Mouse (Mus musculus) intestine, embryonic 16.5 days (tissue): ENCODE measurements around the gene Mrps11. TPM values are rescaled to one million over a fixed set of nuclear protein-coding genes. Genes with fewer than 3 reads are reported as not detected.

Experiments
- ATAC-seq: fragments of 200-750 bp; cut with Nextera tagmentation; 2 replicates; pipeline ENCODE4 v1.8.0; 2017; ENCODE audit warnings: moderate TSS enrichment, moderate library complexity
- H3K27ac ChIP-seq: fragments of 300-500 bp; sonication (generic); 2 replicates; pipeline ENCODE4 v1.5.1; 2014; ENCODE audit warnings: mild to moderate bottlenecking, low read length
- H3K27me3 ChIP-seq: fragments of 300-500 bp; sonication (generic); replicated peaks from 2 replicates; pipeline ENCODE4 v1.6.1; 2014; ENCODE audit warnings: low read length, control low read depth, mixed read lengths; ENCODE audit not compliant: control insufficient read depth, insufficient read depth
- H3K36me3 ChIP-seq: fragments of 300-500 bp; sonication (generic); 2 replicates; pipeline ENCODE4 v1.6.1; 2014; ENCODE audit warnings: low read length, control low read depth; ENCODE audit not compliant: control insufficient read depth, insufficient read depth
- H3K4me1 ChIP-seq: fragments of 300-500 bp; sonication (generic); 2 replicates; pipeline ENCODE4 v1.6.1; 2014; ENCODE audit warnings: low read length, control low read depth, mixed read lengths; ENCODE audit not compliant: control insufficient read depth, insufficient read depth
- H3K4me2 ChIP-seq: fragments of 300-500 bp; sonication (generic); 2 replicates; pipeline ENCODE4 v1.6.1; 2014; ENCODE audit warnings: low read depth, low read length, control low read depth
- H3K4me3 ChIP-seq: fragments of 300-500 bp; sonication (generic); 2 replicates; pipeline ENCODE4 v1.5.1; 2014; ENCODE audit warnings: mild to moderate bottlenecking, low read length
- H3K9ac ChIP-seq: fragments of 300-500 bp; sonication (generic); 2 replicates; pipeline ENCODE4 v1.6.1; 2014; ENCODE audit warnings: low read depth, low read length
- H3K9me3 ChIP-seq: fragments of 300-500 bp; sonication (generic); 2 replicates; pipeline ENCODE4 v1.6.1; 2016; ENCODE audit warnings: low read length, control low read depth; ENCODE audit not compliant: control insufficient read depth
- WGBS: fragments of 180-500 bp; shearing (Covaris S2); extraction: QIAGEN DNeasy Blood & Tissue Kit; methylation state at CpG from one replicate; pipeline ENCODE4 v1.1.7; 2014; 5-methylcytosine and 5-hydroxymethylcytosine counted together
- polyA plus RNA-seq: library from polyadenylated mRNA; unstranded; fragments of >200 nt; fragmentation: Nextera tagmentation; extraction: Ambion mirVana; gene quantifications from 2 replicates; pipeline ENCODE4 v1.2.1, GENCODE M21; 2015

The Mrps11 gene
- polyA plus RNA-seq, 1 experiment from 2014 or later = 66.9 TPM

DNA sequence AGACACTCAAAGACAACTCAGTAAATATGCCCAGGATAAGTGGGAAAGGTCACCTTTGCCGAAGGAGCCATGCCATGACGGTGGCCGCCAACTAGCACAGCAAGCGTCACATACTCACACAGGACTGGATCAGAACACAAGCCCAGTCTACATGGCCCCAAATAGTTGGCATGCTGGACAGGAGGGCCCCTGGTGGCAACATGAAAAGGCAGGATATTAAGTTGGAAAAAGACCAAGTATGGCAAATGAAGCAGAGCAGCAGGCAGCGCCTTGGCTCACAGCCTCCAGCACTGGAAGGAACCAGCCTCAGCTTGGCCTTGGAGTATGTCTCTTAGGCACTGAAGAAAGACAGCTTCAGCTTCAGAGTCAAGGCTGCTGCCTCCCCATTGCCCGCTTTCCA, 30.9 kb downstream of the Mrps11 start:
- no peak overlapping the region for H3K9ac ChIP-seq
- no peak for ATAC-seq
- no peaks in the 10 kb centered on the region for H3K9me3 ChIP-seq
- H3K27ac ChIP-seq = no peak overlapping the region
- WGBS = 87% methylated on average over 6 of the region's 6 CpGs
- no peaks in the 10 kb centered on the region for H3K4me1 ChIP-seq
- H3K27me3 ChIP-seq = no peaks in the 10 kb centered on the region
- H3K36me3 ChIP-seq = no peaks in the 10 kb centered on the region
- H3K4me3 ChIP-seq = no peak overlapping the region
- H3K4me2 ChIP-seq = no peak overlapping the region

GRCm38 (mm10) chr7:78814766-78815165, 31.8 kb downstream of the Mrps11 start:
- H3K4me3 ChIP-seq = no peak overlapping the region
- H3K27me3 ChIP-seq = no peaks in the 10 kb centered on the region
- no peak overlapping the region for H3K27ac ChIP-seq
- no peak for ATAC-seq
- no peaks in the 10 kb centered on the region for H3K4me1 ChIP-seq
- H3K4me2 ChIP-seq = no peak overlapping the region
- no peaks in the 10 kb centered on the region for H3K9me3 ChIP-seq
- no peak overlapping the region for H3K9ac ChIP-seq
- H3K36me3 ChIP-seq = no peaks in the 10 kb centered on the region

- Histone ChIP-seq H3K4me3 (no peak overlapping the region), H3K4me1 (no peaks in the 10 kb centered on the region), H3K9me3 (no peaks in the 10 kb centered on the region), H3K36me3 (no peaks in the 10 kb centered on the region), H3K27me3 (no peaks in the 10 kb centered on the region), H3K9ac (no peak overlapping the region), H3K27ac (no peak overlapping the region), H3K4me2 (no peak overlapping the region)
- ATAC-seq = no peak
- 76% methylated on average over 12 of the region's 12 CpGs for WGBS
Observed at GRCm38 (mm10) chr7:78818336-78818735, 35.4 kb downstream of the Mrps11 start.

- no peak overlapping the region for H3K4me2 ChIP-seq
- no peaks in the 10 kb centered on the region for H3K27me3 ChIP-seq
- no peaks in the 10 kb centered on the region for H3K36me3 ChIP-seq
- WGBS = 42% methylated on average over 9 of the region's 9 CpGs
- peak overlapping the region; percentile 59; the same call in 1 of the 2 replicates for H3K27ac ChIP-seq
- peak overlapping the region; percentile 19; the same call in 1 of the 2 replicates for H3K9ac ChIP-seq
- H3K4me3 ChIP-seq = no peak overlapping the region
- H3K9me3 ChIP-seq = no peaks in the 10 kb centered on the region
- peaks cover 8% of the 10 kb centered on the region for H3K4me1 ChIP-seq
- peak; percentile 39 for ATAC-seq
Observed at GRCm38 (mm10) chr7:78826682-78827385, 43.9 kb downstream of the Mrps11 start.

DNA sequence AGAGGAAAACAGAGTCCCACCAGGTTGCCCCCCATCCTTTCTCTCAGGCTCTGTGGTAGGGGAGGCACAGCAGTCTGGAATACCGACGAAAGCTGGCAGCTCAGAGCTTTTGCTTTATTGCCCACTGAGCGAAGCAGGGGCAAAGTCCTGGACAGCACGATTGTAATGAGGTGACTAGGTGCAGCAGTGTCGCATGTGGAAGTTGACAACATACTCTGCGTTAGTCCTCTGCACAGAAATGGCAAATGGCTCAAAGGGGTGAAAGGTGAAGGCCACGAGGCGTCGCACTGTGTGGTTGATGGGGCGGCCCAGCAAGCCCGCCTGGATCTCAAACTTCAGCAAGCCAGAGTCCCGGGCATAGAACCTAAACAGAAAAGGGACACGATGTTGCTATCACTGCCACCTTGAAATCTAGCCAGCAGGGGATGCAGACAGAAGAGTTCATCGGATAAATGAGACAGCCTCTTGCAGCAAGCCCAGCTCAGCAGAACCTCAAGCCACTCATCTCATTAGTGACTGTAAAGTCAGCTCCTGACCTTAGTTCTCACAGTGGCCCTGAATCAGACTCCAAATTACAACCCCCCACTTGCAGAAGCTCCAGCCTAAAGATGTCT, 44.9 kb downstream of the Mrps11 start:
- 0 out of 2 replicates have a peak overlapping the region, but pooled peaks have one; percentile 19 for H3K9ac ChIP-seq
- H3K9me3 ChIP-seq = no peaks in the 10 kb centered on the region
- WGBS = 56% methylated on average over 14 of the region's 14 CpGs
- H3K4me1 ChIP-seq = peaks cover 8% of the 10 kb centered on the region
- no peaks in the 10 kb centered on the region for H3K36me3 ChIP-seq
- 0 out of 2 replicates have a peak overlapping the region, but pooled peaks have one; percentile 9 for H3K4me2 ChIP-seq
- peak overlapping the region; percentile 59 for H3K27ac ChIP-seq
- no peaks in the 10 kb centered on the region for H3K27me3 ChIP-seq
- ATAC-seq = peak; percentile 97
- H3K4me3 ChIP-seq = no peak overlapping the region

GRCm38 (mm10) chr7:78835656-78836055, 52.7 kb downstream of the Mrps11 start:
- no peaks in the 10 kb centered on the region for H3K4me1 ChIP-seq
- 84% methylated on average over 4 of the region's 4 CpGs for WGBS
- no peak overlapping the region for H3K9ac ChIP-seq
- no peak overlapping the region for H3K27ac ChIP-seq
- H3K9me3 ChIP-seq = no peaks in the 10 kb centered on the region
- no peak for ATAC-seq
- H3K36me3 ChIP-seq = no peaks in the 10 kb centered on the region
- no peak overlapping the region for H3K4me2 ChIP-seq
- H3K4me3 ChIP-seq = no peak overlapping the region
- no peaks in the 10 kb centered on the region for H3K27me3 ChIP-seq

DNA sequence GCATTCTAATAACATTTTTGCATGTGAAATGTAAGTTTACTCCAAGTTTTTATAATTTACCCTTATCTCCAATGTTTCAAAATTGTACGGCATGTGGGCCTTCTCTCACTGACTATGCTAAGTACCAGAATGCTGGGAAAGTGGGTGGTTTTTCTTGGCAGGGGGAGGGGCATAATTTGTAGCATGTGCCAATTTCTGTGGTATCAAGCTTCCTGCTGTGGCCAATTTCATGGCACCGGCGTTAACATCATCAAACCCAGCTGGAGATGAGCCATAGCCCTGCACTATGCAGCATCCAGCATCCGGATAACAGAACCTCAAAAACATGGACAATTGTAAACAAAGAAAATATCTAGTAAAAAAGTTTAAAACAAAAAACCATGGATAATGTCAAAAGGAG, 54.3 kb downstream of the Mrps11 start:
- WGBS = 85% methylated on average over 4 of the region's 4 CpGs
- Histone ChIP-seq H3K4me1 (no peaks in the 10 kb centered on the region), H3K4me3 (no peak overlapping the region), H3K4me2 (no peak overlapping the region), H3K9me3 (no peaks in the 10 kb centered on the region), H3K27me3 (no peaks in the 10 kb centered on the region), H3K36me3 (no peaks in the 10 kb centered on the region), H3K27ac (no peak overlapping the region), H3K9ac (no peak overlapping the region)
- no peak for ATAC-seq

GRCm38 (mm10) chr7:78841601-78842000, 58.7 kb downstream of the Mrps11 start:
- Histone ChIP-seq H3K36me3 (peaks cover 14% of the 10 kb centered on the region), H3K4me1 (peaks cover 8% of the 10 kb centered on the region; the same call in 1 of the 2 replicates), H3K27me3 (no peaks in the 10 kb centered on the region), H3K4me3 (no peak overlapping the region), H3K4me2 (no peak overlapping the region), H3K27ac (no peak overlapping the region), H3K9ac (no peak overlapping the region), H3K9me3 (no peaks in the 10 kb centered on the region)
- WGBS = 80% methylated on average over 5 of the region's 5 CpGs
- no peak for ATAC-seq
